Mouse (Mus musculus) kidney, adult 2 months (tissue): ENCODE results near the gene Nmd3. TPM values are rescaled to one million over a fixed set of nuclear protein-coding genes. Genes with fewer than 3 reads are reported as not detected.

Experiments
- DNase-seq: peaks from one replicate; pipeline ENCODE4 v3.0.0; 2021
- H3K27ac ChIP-seq: fragments of 200-500 bp; 2 replicates; pipeline ENCODE4 v1.5.1; 2012; ENCODE audit warnings: low read depth, low read length, control low read depth, inconsistent platforms; ENCODE audit not compliant: insufficient read depth
- H3K27me3 ChIP-seq: fragments of 200-500 bp; replicated peaks from 2 replicates; pipeline ENCODE4 v1.6.1; 2012; ENCODE audit warnings: mild to moderate bottlenecking, moderate library complexity, low read length, inconsistent platforms; ENCODE audit not compliant: control insufficient read depth, insufficient read depth
- H3K36me3 ChIP-seq: fragments of 200-500 bp; 2 replicates; pipeline ENCODE4 v1.6.1; 2012; ENCODE audit warnings: mild to moderate bottlenecking, moderate library complexity, low read length, inconsistent platforms; ENCODE audit not compliant: control insufficient read depth, insufficient read depth
- H3K4me1 ChIP-seq: fragments of 200-500 bp; 2 replicates; pipeline ENCODE4 v1.6.1; 2011; ENCODE audit warnings: low read length; ENCODE audit not compliant: control insufficient read depth, insufficient read depth
- H3K4me3 ChIP-seq: fragments of 200-500 bp; 2 replicates; pipeline ENCODE4 v1.5.1; 2011; ENCODE audit warnings: mild to moderate bottlenecking, low read depth, low read length, control low read depth; ENCODE audit not compliant: insufficient read depth
- CTCF ChIP-seq: fragments of 200-500 bp; conservative IDR thresholded peaks from 2 replicates; pipeline ENCODE4 v1.5.1; 2011; ENCODE audit warnings: low read depth, mild to moderate bottlenecking, control low read depth, low read length, moderate library complexity, mixed read lengths; ENCODE audit not compliant: insufficient read depth, insufficient read length
- POLR2A ChIP-seq: fragments of 200-500 bp; IDR thresholded peaks from one replicate; pipeline ENCODE4 v1.6.1; 2011; ENCODE audit warnings: low read depth, low read length, control low read depth
- WGBS: fragments of 180-500 bp; shearing (Covaris S2); methylation state at CpG from one replicate; pipeline ENCODE4 v1.1.7; 2018; 5-methylcytosine and 5-hydroxymethylcytosine counted together
- polyA plus RNA-seq: library from polyadenylated mRNA; depleted of rRNA; stranded (reverse); fragments of >200 nt; gene quantifications from 2 replicates; pipeline ENCODE4 v1.2.3, GENCODE M21; 2012

The Nmd3 gene
- polyA plus RNA-seq, 1 experiment: 32.0 TPM

DNA sequence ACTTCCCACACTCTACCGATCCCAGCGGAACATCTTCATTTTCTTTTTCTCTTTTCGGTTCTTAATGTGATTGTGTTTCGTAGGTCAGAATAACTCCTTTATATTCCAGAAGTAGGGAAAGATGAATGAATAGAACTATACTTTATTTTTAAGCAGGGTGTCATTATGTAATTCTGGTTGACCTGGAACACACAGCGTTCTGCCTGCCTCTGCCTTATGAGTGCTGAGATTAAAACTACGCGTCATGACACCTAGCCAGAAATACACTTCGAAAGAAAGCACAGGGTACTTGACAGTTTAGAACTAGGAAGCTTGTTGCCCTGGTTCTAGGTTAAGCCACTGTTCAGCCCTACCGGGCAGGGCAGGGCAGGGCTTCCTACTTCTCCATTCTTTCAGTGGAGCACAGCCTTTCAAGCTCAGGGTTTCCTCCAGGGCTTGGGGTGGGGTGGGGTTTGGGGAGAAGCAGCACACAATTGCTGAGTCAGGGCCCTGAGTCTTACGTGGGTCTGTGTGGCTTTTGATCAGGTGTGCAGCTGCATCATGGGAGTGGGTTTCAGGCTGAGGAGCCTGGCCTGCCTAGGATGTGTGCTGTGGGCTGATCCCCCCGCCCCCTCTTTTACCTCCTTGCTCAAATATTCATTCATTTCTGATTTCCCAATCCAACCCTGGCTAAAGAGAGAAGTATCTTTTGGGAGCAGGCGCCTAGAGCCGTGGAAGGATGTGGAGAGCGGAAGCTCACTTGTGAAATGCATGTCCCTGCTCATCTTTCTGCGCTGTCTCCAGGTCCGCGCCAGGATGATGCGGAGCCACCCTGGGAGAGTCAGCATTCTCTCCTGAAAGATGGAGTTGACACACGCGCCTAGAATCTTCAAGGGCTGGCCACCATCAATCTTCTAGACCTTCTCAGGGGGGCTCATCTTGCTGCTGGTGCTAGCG lies 42.1 kb downstream of the Nmd3 start:
- Histone ChIP-seq H3K4me3 (no peak overlapping the region), H3K36me3 (no peaks in the 10 kb centered on the region), H3K27me3 (no peaks in the 10 kb centered on the region), H3K4me1 (no peaks in the 10 kb centered on the region), H3K27ac (no peak overlapping the region)
- TF ChIP-seq CTCF (no peak), POLR2A (no peak)
- no peak for DNase-seq
- WGBS: 92% methylated on average over 21 of the region's 21 CpGs

DNA sequence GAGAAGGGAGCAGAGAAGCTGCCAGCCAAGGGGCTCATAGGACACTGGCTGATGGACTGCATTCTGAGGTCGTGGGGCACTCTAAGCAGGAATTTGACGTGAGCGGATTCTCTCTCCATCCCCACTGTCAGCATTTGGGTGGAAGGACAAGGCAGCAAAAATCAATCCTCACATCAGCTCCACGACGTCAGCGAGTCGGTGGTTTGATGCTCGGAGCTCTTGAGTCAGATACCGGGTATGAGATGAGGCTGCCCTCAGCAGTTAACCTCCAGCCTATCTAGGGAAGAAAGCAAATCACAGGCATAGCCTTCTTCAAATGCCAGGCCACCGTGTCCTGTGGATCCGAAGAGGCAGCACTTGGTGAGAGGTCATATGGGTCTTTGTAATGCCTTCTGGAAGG lies 43.4 kb downstream of the Nmd3 start:
- WGBS: 94% methylated on average over 11 of the region's 11 CpGs
- no peak for DNase-seq
- no peak overlapping the region for H3K4me3 ChIP-seq

DNA sequence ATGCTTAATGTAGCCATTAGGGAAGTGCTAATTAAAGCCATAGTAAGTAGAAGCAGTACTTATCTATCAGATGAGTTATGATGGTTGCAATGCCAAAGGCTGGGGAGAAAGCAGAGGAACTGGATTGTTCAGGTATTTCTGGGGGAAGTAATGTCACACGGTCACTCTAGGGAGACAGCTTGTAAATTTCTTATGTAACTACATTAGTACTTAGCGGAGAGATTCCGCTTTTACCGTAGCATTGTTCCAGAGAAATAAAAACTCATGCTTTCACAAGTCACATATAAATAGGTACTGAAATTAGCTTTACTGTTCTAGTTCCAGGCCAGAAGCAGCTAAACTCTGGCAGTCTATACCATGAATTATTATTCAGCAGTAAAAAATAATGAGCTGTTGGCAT lies 47.4 kb downstream of the Nmd3 start:
- no peak for TF ChIP-seq POLR2A
- TF ChIP-seq CTCF: no peak
- Histone ChIP-seq H3K4me1 (no peaks in the 10 kb centered on the region), H3K27me3 (no peaks in the 10 kb centered on the region), H3K36me3 (no peaks in the 10 kb centered on the region), H3K27ac (no peak overlapping the region), H3K4me3 (no peak overlapping the region)
- WGBS: 72% methylated on average over 4 of the region's 4 CpGs
- no peak for DNase-seq

More for the DNA sequence above, 43.4 kb downstream of the Nmd3 start:
- no peaks in the 10 kb centered on the region for H3K36me3 ChIP-seq
- TF ChIP-seq CTCF: no peak
- no peak for TF ChIP-seq POLR2A
- H3K27ac ChIP-seq: no peak overlapping the region
- no peaks in the 10 kb centered on the region for H3K4me1 ChIP-seq
- H3K27me3 ChIP-seq: no peaks in the 10 kb centered on the region

DNA sequence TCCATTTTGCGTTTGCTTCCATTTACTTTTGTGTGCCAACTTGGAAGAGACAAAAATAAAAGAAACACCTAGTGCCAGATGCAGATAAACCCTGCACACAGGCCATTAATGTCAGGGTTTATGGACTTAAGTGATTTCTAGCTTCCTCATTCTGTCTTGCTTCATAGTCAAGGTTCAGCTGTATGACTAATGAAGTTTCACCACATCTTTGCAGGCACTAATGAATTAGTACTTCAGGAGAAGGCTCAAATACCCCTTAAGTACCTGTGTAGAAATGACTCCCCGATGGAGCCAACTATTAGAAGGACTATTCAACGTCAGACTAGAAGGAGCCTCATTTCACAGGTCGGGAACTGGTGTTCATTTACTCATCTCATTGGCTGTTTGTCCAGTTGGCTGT lies 51.6 kb downstream of the Nmd3 start:
- no peaks in the 10 kb centered on the region for H3K36me3 ChIP-seq
- no peak for TF ChIP-seq CTCF
- TF ChIP-seq POLR2A: no peak
- H3K27ac ChIP-seq: no peak overlapping the region
- DNase-seq: no peak
- WGBS: 65% methylated on average over 4 of the region's 4 CpGs
- H3K27me3 ChIP-seq: no peaks in the 10 kb centered on the region
- H3K4me3 ChIP-seq: no peak overlapping the region
- H3K4me1 ChIP-seq: no peaks in the 10 kb centered on the region

DNA sequence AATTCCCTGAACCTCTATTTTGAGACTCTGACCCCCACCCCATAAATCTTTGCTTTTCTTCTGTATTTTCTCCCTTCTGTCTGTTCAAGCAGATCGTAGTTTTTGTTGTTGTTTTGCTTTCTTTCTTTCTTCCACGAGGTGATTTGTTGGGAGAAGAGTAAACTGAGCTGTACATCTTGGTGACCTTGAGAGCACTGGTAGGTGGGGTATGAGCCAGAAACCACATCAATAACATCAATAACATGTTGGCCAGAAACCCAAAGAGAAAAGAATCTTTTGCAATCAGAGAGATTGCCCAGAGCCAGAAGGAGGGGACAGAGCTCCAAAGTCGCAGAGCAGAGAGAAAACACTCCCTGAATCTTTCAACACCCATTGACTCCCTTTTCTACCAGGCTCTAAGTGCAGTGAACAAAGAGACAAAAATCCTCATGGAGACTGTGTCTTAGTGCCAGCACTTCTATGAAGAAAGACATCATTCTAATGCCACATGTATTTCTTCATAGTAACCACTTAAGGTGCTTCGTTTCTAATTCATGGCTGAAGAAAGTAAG lies 57.5 kb downstream of the Nmd3 start:
- no peak for TF ChIP-seq CTCF
- TF ChIP-seq POLR2A: no peak
- Histone ChIP-seq H3K36me3 (no peaks in the 10 kb centered on the region), H3K27ac (no peak overlapping the region), H3K27me3 (no peaks in the 10 kb centered on the region), H3K4me3 (no peak overlapping the region), H3K4me1 (no peaks in the 10 kb centered on the region)
- DNase-seq: no peak
- WGBS: 39% methylated on average over 4 of the region's 4 CpGs

DNA sequence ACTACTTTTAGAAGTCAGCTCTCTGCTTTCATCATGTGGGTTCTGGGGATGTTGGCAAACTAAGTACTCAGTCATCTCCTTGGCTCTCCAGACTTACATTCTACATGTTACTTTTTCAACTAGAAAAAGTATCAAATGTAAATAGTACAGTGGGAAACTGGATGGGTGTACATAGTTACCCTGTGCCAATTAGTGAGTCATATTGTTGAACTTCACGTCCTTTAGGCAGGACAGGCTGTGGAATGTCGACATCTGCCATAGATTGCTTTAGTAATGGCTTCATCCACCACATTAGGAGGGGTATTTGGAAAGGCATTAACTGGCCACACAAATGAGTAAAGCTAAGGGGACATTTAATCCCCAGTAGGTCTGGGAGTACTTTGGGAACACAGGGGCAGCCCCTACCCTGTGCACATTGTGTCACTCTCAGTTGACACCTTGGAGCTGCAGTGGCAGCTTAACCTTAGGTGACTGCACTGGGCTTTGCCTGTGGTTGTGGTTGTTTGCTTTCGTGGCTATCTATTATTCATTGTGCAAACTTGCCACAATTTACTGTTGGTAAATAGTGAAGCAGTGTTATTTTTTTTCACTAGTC lies 71.1 kb downstream of the Nmd3 start:
- no peak for DNase-seq
- no peak for TF ChIP-seq CTCF
- TF ChIP-seq POLR2A: no peak
- Histone ChIP-seq H3K27me3 (no peaks in the 10 kb centered on the region), H3K27ac (no peak overlapping the region), H3K4me3 (no peak overlapping the region), H3K4me1 (no peaks in the 10 kb centered on the region), H3K36me3 (no peaks in the 10 kb centered on the region)
- 68% methylated on average over 3 of the region's 3 CpGs for WGBS

DNA sequence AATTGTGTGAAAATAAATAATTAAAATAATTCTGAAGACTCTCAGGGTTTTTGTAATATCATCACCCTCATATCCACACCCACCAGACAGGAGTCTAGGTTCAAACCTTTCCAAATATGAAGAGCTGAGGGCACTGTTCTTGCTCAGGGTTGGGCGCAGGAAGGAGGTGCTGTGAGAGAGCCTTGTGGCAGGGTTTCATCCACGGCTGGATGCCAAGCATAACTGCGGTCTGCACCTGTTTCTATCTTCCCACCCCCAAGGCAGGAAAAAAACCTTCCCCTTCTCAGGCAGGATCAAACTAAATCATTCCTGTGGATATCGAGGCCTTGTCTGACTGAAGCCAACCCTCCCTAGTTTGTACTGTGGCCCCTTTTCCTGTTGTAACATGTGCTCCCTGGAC lies 75.7 kb downstream of the Nmd3 start:
- WGBS: 74% methylated on average over 4 of the region's 4 CpGs

More for the DNA sequence above, 75.7 kb downstream of the Nmd3 start:
- H3K27me3 ChIP-seq: no peaks in the 10 kb centered on the region
- H3K36me3 ChIP-seq: no peaks in the 10 kb centered on the region
- DNase-seq: no peak
- H3K27ac ChIP-seq: no peak overlapping the region
- no peak for TF ChIP-seq CTCF
- TF ChIP-seq POLR2A: no peak
- H3K4me1 ChIP-seq: no peaks in the 10 kb centered on the region
- no peak overlapping the region for H3K4me3 ChIP-seq
